Mouse (Mus musculus) neural tube, embryonic 13.5 days (tissue): ENCODE results near the gene Olfr1129. TPM values are rescaled to one million over a fixed set of nuclear protein-coding genes. Genes with fewer than 3 reads are reported as not detected.
"Not testable (repeated sequence)": the region's sequence is repeated elsewhere in the genome, so short reads cannot be mapped to it uniquely, and the experiment has no call there.

Experiments used
- ATAC-seq: fragments of 200-750 bp; cut with Nextera tagmentation; 2 replicates; pipeline ENCODE4 v1.8.0; 2017; ENCODE audit warnings: low read depth, mild to moderate bottlenecking, moderate TSS enrichment, moderate library complexity
- H3K27ac ChIP-seq: fragments of 300-500 bp; sonication (generic); replicated peaks from 2 replicates; pipeline ENCODE4 v1.5.1; 2015; ENCODE audit warnings: moderate library complexity, mild to moderate bottlenecking, inconsistent platforms
- H3K27me3 ChIP-seq: fragments of 300-500 bp; sonication (generic); 2 replicates; pipeline ENCODE4 v1.6.1; 2015; ENCODE audit warnings: mild to moderate bottlenecking, inconsistent platforms
- H3K36me3 ChIP-seq: fragments of 300-500 bp; sonication (generic); 2 replicates; pipeline ENCODE4 v1.6.1; 2015; ENCODE audit warnings: mild to moderate bottlenecking, inconsistent platforms
- H3K4me1 ChIP-seq: fragments of 300-500 bp; sonication (generic); replicated peaks from 2 replicates; pipeline ENCODE4 v1.6.1; 2015; ENCODE audit warnings: inconsistent platforms
- H3K4me2 ChIP-seq: fragments of 300-500 bp; sonication (generic); 2 replicates; pipeline ENCODE4 v1.6.1; 2015; ENCODE audit warnings: inconsistent platforms, mild to moderate bottlenecking, moderate library complexity
- H3K4me3 ChIP-seq: fragments of 300-500 bp; sonication (generic); 2 replicates; pipeline ENCODE4 v1.5.1; 2015; ENCODE audit warnings: mild to moderate bottlenecking, inconsistent platforms
- H3K9ac ChIP-seq: fragments of 300-500 bp; sonication (generic); 2 replicates; pipeline ENCODE4 v1.6.1; 2015; ENCODE audit warnings: moderate library complexity, mild to moderate bottlenecking, inconsistent platforms
- H3K9me3 ChIP-seq: fragments of 300-500 bp; sonication (generic); 2 replicates; pipeline ENCODE4 v1.6.1; 2016; ENCODE audit warnings: inconsistent platforms
- WGBS: fragments of 180-500 bp; shearing (Covaris S2); methylation state at CpG from one replicate; pipeline ENCODE4 v1.1.7; 2015; 5-methylcytosine and 5-hydroxymethylcytosine counted together
- polyA plus RNA-seq: library from polyadenylated mRNA; unstranded; fragments of >200 nt; fragmentation: Nextera tagmentation; extraction: Ambion mirVana; gene quantifications from 2 replicates; pipeline ENCODE4 v1.2.1, GENCODE M21; 2015

The Olfr1129 gene
- polyA plus RNA-seq: not detected in 2 replicates

GRCm38 (mm10) chr2:87573602-87574001 lies at the start of gene Olfr1129:
Olfr1129 (plus strand) TSS chr2:87573902.
- H3K27me3 ChIP-seq, H3K36me3 ChIP-seq, H3K4me1 ChIP-seq, H3K9me3 ChIP-seq, H3K4me3 ChIP-seq, H3K4me2 ChIP-seq, H3K27ac ChIP-seq, ATAC-seq, H3K9ac ChIP-seq: not testable (repeated sequence)
- WGBS: 82% methylated on average over 1 of the region's 1 CpGs

- not testable (repeated sequence) for H3K9ac ChIP-seq, H3K4me1 ChIP-seq, H3K27ac ChIP-seq, H3K9me3 ChIP-seq, H3K27me3 ChIP-seq, H3K36me3 ChIP-seq
- H3K4me3 ChIP-seq: peak overlapping the region; percentile 21
- WGBS: 32% methylated on average over 38 of the region's 39 CpGs
- peak; percentile 56; the same call in 1 of the 2 replicates for ATAC-seq
- peak overlapping the region; percentile 51 for H3K4me2 ChIP-seq
These were observed 47.6 kb upstream of the Olfr1129 start for GRCm38 (mm10) chr2:87525899-87526616.

DNA sequence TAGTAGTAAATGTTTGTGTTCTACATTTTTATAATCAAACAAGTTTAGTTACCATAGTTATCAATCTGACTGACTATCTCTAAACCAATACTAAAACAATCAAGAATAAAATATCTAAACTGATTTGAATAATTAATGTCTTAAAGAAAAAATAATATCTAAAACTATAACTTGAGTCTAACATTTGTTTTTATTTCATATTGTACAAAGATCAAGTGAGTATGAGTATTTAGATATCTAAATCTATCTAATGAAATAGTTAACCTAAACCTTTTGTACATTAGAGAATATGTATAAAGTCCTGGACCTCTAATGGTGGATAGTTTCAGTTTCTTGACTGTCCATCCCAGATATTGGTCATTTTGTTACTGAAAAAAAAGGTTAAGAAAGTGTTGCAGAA lies 42.2 kb upstream of the Olfr1129 start, which contains the start of gene Olfr153:
Olfr153 (plus strand) TSS at position 301 of the 400 bp plus-strand sequence.
- no peaks in the 10 kb centered on the region for H3K36me3 ChIP-seq
- H3K27me3 ChIP-seq: no peaks in the 10 kb centered on the region
- H3K9ac ChIP-seq: no peak within 1 kb of the TSS
- H3K4me3 ChIP-seq: no peak within 1 kb of the TSS
- no peaks in the 10 kb centered on the region for H3K4me1 ChIP-seq
- no peak within 1 kb of the TSS for H3K27ac ChIP-seq
- H3K4me2 ChIP-seq: no peak within 1 kb of the TSS
- no peaks in the 10 kb centered on the region for H3K9me3 ChIP-seq
- ATAC-seq: no peak

GRCm38 (mm10) chr2:87534826-87535225 lies 38.9 kb upstream of the Olfr1129 start:
- ATAC-seq: no peak
- 71% methylated on average over 2 of the region's 2 CpGs for WGBS

GRCm38 (mm10) chr2:87545442-87545841 lies 28.3 kb upstream of the Olfr1129 start, which contains the start of gene Olfr1128:
Olfr1128 (minus strand) TSS chr2:87545542.
- Histone ChIP-seq H3K9me3 (no peaks in the 10 kb centered on the region), H3K9ac (no peak within 1 kb of the TSS), H3K27me3 (no peaks in the 10 kb centered on the region), H3K27ac (no peak within 1 kb of the TSS), H3K4me1 (no peaks in the 10 kb centered on the region), H3K4me2 (no peak within 1 kb of the TSS), H3K4me3 (no peak within 1 kb of the TSS), H3K36me3 (no peaks in the 10 kb centered on the region)
- WGBS: 79% methylated on average over 1 of the region's 1 CpGs
- ATAC-seq: no peak

More at GRCm38 (mm10) chr2:87534826-87535225, 38.9 kb upstream of the Olfr1129 start:
- Histone ChIP-seq H3K4me1 (no peaks in the 10 kb centered on the region), H3K36me3 (no peaks in the 10 kb centered on the region), H3K9me3 (no peaks in the 10 kb centered on the region), H3K4me3 (no peak overlapping the region), H3K9ac (no peak overlapping the region), H3K27ac (no peak overlapping the region), H3K27me3 (no peaks in the 10 kb centered on the region), H3K4me2 (no peak overlapping the region)

DNA sequence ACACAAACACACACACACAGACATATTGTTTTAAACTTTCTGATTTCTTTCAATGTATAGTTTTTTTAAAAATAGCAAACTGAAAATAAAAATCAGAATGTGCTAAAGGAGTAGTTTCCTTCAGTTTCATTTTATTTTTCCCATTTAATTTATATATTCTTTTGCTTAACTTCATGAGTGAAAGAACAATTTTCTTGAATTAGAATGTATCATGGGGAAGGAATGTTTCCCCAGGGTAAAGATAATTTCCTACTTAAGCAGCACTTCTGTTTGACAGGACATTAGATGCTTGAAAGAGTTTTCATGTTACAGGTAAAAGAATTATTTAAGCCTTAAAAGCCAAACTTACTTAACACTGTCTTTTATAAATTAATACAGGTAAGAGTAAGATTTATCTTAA lies 32.2 kb downstream of the Olfr1129 start, which contains the start of gene Olfr1130:
Olfr1130 (plus strand) TSS at position 301 of the 400 bp plus-strand sequence.
- not testable (repeated sequence) for H3K4me3 ChIP-seq, H3K4me2 ChIP-seq, H3K27me3 ChIP-seq, H3K36me3 ChIP-seq, ATAC-seq, H3K4me1 ChIP-seq, H3K9me3 ChIP-seq, H3K27ac ChIP-seq, H3K9ac ChIP-seq

- no peak for ATAC-seq
- 74% methylated on average over 3 of the region's 3 CpGs for WGBS
- Histone ChIP-seq H3K4me1 (no peaks in the 10 kb centered on the region), H3K27me3 (no peaks in the 10 kb centered on the region), H3K9ac (no peak within 1 kb of the TSS), H3K9me3 (no peaks in the 10 kb centered on the region), H3K36me3 (no peaks in the 10 kb centered on the region), H3K4me3 (no peak within 1 kb of the TSS), H3K27ac (no peak within 1 kb of the TSS), H3K4me2 (no peak within 1 kb of the TSS)
These were observed 53.1 kb downstream of the Olfr1129 start, which contains the start of gene Olfr1131 for GRCm38 (mm10) chr2:87626804-87627203. Olfr1131 (plus strand) TSS chr2:87627104.

Other genes with a start within 250 kb of the Olfr1129 start
- gene Olfr1120, start 219.1 kb upstream of the Olfr1129 start, polyA plus RNA-seq: not detected in 2 replicates
- not detected in 2 replicates for gene Olfr1121, start 204.0 kb upstream of the Olfr1129 start, polyA plus RNA-seq
- gene Olfr1122, start 188.1 kb upstream of the Olfr1129 start, polyA plus RNA-seq: not detected in 2 replicates
- gene Olfr1123, start 157.3 kb upstream of the Olfr1129 start, polyA plus RNA-seq: not detected in 2 replicates
- gene Olfr1124, start 143.6 kb upstream of the Olfr1129 start, polyA plus RNA-seq: 0.10 TPM in 1 of 2 replicates, not detected in the other
- not detected in 2 replicates for gene Olfr1126, start 119.9 kb upstream of the Olfr1129 start, polyA plus RNA-seq
- gene Pramel7, start 76.8 kb upstream of the Olfr1129 start, polyA plus RNA-seq: not detected in 2 replicates
- not detected in 2 replicates for gene Pramel6, start 67.3 kb upstream of the Olfr1129 start, polyA plus RNA-seq
- not detected in 2 replicates for gene Olfr153, start 42.1 kb upstream of the Olfr1129 start, polyA plus RNA-seq
- not detected in 2 replicates for gene Olfr1128, start 28.4 kb upstream of the Olfr1129 start, polyA plus RNA-seq
- not detected in 2 replicates for gene Olfr1130, start 32.3 kb downstream of the Olfr1129 start, polyA plus RNA-seq
- gene Olfr1131, start 53.2 kb downstream of the Olfr1129 start, polyA plus RNA-seq: not detected in 2 replicates
- gene Olfr1132, start 63.6 kb downstream of the Olfr1129 start, polyA plus RNA-seq: not detected in 2 replicates
- gene Olfr1133, start 73.5 kb downstream of the Olfr1129 start, polyA plus RNA-seq: not detected in 2 replicates
- gene Olfr1134, start 84.6 kb downstream of the Olfr1129 start, polyA plus RNA-seq: not detected in 2 replicates
- gene Olfr1135, start 99.8 kb downstream of the Olfr1129 start, polyA plus RNA-seq: not detected in 2 replicates
- gene Olfr1136, start 120.0 kb downstream of the Olfr1129 start, polyA plus RNA-seq: not detected in 2 replicates
- gene Olfr1137, start 139.3 kb downstream of the Olfr1129 start, polyA plus RNA-seq: not detected in 2 replicates
- gene Olfr1138, start 166.1 kb downstream of the Olfr1129 start, polyA plus RNA-seq: not detected in 2 replicates
- not detected in 2 replicates for gene Olfr1140, start 169.8 kb downstream of the Olfr1129 start, polyA plus RNA-seq
- not detected in 2 replicates for gene Olfr1141, start 180.1 kb downstream of the Olfr1129 start, polyA plus RNA-seq
- not detected in 2 replicates for gene Olfr152, start 205.6 kb downstream of the Olfr1129 start, polyA plus RNA-seq
- not detected in 2 replicates for gene Olfr1143, start 226.7 kb downstream of the Olfr1129 start, polyA plus RNA-seq
- gene Olfr1145, start 235.9 kb downstream of the Olfr1129 start, polyA plus RNA-seq: not detected in 2 replicates